Mouse (Mus musculus): ENCODE measurements around the gene Hist1h4h. TPM values are rescaled to one million over a fixed set of nuclear protein-coding genes. Genes with fewer than 3 reads are reported as not detected.

Gene Hist1h4h
- 5.4 TPM for polyA plus RNA-seq (2015; fragmentation: Illumina TruSeq; extraction: RNeasy Lipid Tissue Mini Kit (QIAGEN cat#74804); ENCODE audit: low read depth, low replicate concordance)

GRCm38 (mm10) chr13:23530901-23531875, at the start of gene Hist1h4h:
Gene Hist1h4h (plus strand): TSS chr13:23531050.

GRCm38 (mm10) chr13:23488400-23489322, 42.2 kb upstream of the Hist1h4h start, which contains the start of gene Btn2a2:
Gene Btn2a2 (minus strand): TSS chr13:23488857.

GRCm38 (mm10) chr13:23533560-23534367, 2.9 kb downstream of the Hist1h4h start, which contains the start of gene Hist1h2af:
Gene Hist1h2af (plus strand): TSS chr13:23533906.

DNA sequence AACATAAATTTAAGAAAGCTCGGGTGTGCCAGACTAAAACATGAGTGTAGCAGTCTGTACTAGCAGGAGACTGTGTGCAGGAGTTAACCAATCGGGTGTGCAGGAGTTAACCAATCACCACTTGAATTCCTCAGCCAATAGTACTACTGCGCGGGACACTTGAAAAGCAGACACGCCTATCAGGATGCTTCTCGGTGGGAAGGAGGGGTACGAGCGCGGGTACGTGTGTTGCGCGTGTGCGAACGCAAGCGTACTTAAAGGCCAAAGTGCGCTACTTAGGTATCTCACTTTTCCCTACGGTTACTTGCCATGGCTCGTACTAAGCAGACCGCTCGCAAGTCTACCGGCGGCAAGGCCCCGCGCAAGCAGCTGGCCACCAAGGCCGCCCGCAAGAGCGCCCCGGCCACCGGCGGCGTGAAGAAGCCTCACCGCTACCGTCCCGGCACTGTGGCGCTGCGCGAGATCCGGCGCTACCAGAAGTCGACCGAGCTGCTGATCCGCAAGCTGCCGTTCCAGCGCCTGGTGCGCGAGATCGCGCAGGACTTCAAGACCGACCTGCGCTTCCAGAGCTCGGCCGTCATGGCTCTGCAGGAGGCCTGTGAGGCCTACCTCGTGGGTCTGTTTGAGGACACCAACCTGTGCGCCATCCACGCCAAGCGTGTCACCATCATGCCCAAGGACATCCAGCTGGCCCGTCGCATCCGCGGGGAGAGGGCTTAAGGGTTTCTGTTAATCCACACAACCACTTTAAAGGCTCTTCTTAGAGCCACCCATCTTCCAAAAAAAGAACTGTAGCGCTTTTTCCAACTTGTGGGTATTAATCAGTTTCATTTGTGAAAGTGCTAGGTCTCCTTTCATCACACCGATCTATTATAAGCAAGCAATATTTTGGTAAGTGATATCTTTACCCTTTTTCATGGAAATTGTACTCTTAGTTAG, 4.6 kb downstream of the Hist1h4h start, which contains the start of gene Hist1h3g:
Gene Hist1h3g, plus strand, starts transcription at position 286 of the 939 bp plus-strand sequence.

GRCm38 (mm10) chr13:23542999-23543607, 12.3 kb downstream of the Hist1h4h start, which contains the start of gene Hist1h2bh:
Gene Hist1h2bh (minus strand): TSS chr13:23543392.

DNA sequence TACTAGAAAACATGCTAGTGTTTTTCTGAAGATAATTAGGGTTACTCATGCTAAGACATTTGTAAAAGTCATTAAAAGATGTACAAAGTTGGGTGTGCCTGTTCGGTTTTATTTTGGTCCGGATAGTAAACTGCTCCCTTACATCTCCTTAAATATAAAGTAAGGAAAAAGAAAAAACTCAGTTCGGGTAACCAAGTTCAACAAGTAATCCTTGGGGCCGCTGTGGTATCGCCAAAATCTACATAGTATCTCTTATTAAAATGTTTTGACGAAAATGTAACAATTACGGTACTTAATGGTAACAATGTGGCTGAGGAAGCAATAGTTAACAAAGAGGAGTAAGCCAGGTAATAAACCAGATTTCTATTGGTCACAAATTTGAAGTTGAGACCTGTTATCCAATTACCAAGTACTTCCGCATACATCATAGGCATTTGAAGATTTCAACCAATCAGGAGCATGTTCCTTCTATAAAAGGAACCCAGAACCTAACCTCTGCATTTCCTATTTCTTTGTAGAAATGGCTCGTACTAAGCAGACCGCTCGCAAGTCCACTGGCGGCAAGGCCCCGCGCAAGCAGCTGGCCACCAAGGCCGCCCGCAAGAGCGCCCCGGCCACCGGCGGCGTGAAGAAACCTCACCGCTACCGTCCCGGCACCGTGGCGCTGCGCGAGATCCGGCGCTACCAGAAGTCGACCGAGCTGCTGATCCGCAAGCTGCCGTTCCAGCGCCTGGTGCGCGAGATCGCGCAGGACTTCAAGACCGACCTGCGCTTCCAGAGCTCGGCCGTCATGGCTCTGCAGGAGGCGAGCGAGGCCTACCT, 13.3 kb downstream of the Hist1h4h start, which contains the start of gene Hist1h3f:
Gene Hist1h3f, plus strand, starts transcription at position 88 of the 822 bp plus-strand sequence.

DNA sequence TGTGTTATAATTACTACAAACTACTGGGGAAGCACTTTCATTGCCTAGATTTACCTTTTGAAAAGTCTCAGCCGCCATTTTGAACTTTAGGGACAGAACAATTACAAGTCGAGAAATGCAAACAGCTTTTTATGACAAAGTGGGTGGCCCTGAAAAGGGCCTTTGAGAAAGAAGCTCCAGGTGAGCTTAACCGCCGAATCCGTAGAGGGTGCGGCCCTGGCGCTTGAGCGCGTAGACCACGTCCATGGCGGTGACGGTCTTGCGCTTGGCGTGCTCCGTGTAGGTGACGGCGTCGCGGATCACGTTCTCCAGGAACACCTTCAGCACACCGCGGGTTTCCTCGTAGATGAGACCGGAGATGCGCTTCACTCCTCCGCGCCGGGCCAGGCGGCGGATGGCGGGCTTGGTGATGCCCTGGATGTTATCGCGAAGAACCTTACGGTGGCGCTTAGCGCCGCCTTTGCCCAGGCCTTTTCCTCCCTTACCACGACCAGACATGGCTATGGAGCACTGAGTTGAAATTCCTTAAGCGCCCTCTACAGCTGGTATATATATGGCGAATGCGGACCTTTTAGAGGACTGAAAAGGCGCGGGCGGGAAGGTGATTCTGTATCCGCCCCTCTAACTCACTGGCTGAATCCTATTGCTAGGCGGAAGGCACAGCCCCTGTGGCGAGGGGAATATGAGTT, 20.4 kb downstream of the Hist1h4h start, which contains the start of gene Hist1h4f:
Gene Hist1h4f, minus strand, starts transcription at position 503 of the 689 bp plus-strand sequence.

DNA sequence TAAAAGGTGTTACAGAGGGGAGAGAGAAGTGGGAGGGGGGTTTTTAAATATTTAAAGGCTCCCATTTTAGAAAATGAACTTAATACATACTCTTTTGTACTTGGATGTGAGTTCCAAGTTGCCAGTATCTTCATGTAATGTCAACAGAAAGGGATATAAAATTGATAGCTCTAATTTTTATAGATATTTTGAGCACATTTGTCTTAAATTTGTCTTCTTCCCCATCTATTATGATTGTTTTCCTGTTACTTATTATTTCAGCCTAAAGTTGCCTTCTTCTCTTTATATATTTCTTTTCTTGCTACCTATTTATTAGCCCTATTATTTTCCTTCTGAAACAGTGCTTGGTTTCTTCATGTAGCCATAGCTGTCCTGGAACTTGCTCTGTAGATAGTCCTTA, 22.1 kb downstream of the Hist1h4h start, which contains the start of gene Hist1h1d:
Gene Hist1h1d, plus strand, starts transcription at position 301 of the 400 bp plus-strand sequence.

DNA sequence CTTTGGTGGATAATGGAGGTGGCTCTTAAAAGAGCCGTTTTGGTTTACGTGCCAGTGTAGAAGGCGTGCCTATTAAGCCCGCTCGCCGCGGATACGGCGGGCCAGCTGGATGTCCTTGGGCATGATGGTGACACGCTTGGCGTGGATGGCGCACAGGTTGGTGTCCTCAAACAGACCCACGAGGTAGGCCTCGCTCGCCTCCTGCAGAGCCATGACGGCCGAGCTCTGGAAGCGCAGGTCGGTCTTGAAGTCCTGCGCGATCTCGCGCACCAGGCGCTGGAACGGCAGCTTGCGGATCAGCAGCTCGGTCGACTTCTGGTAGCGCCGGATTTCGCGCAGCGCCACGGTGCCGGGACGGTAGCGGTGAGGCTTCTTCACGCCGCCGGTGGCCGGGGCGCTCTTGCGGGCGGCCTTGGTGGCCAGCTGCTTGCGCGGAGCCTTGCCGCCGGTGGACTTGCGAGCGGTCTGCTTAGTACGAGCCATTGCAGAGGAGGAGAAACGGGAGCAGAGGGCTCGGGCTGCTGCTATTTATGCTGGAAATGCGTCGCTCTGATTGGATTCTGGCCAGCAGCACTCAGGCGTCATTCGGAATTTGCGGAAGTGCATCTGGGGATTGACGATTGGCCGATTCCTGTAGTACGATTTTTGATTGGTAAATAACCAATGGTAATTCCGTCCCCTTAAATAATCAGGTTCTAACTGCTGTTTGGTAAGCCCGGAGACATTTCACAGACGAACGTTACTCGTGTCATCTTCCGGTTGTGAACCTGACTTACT, 31.2 kb downstream of the Hist1h4h start, which contains the start of gene Hist1h3e:
Gene Hist1h3e, minus strand, starts transcription at position 487 of the 777 bp plus-strand sequence.

GRCm38 (mm10) chr13:23571022-23571503, 40.2 kb downstream of the Hist1h4h start, which contains the start of the genes Hist1h2ae and Hist1h2bg:
Gene Hist1h2ae (minus strand): TSS chr13:23571220.
Gene Hist1h2bg (plus strand): TSS chr13:23571396.

DNA sequence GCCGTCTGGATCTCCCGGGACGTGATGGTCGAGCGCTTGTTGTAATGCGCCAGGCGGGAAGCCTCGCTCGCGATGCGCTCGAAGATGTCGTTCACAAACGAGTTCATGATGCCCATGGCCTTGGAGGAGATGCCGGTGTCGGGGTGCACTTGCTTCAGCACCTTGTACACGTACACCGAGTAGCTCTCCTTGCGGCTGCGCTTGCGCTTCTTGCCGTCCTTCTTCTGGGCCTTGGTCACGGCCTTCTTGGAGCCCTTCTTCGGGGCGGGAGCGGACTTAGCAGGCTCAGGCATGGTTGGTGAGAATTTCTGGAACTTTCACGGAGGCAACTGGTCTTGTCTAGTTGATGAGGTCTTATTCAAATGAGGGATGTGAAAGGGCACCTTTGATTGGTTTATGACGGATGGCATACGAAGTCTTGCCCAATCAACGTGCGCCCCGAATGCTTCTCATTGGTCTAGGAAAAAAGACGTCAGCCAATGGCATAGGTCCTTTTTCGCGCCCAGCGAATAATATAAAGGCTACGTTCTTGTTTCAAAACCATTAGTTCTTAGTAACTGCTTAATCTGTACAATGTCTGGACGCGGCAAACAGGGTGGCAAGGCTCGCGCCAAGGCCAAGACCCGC, 43.2 kb downstream of the Hist1h4h start, which contains the start of the genes Hist1h2bf and Hist1h2ad:
Gene Hist1h2bf, minus strand, starts transcription at position 299 of the 627 bp plus-strand sequence.
Gene Hist1h2ad, plus strand, starts transcription at position 484 of the 627 bp plus-strand sequence.

GRCm38 (mm10) chr13:23575271-23575851, 44.5 kb downstream of the Hist1h4h start, which contains the start of gene Hist1h3d:
Gene Hist1h3d (plus strand): TSS chr13:23575763.

